Mouse (Mus musculus) left cerebral cortex, adult 2 months (tissue): Measurements from ENCODE around the gene Ccdc13. TPM values are rescaled to one million over a fixed set of nuclear protein-coding genes. Genes with fewer than 3 reads are reported as not detected.

Experiments used
- DNase-seq, 2 experiments: peaks; one replicate each; pipeline ENCODE4 v3.0.0; 2021 to 2022; ENCODE audit warnings: low spot score in 2 of 2, mixed read lengths in 1 of 2; ENCODE audit errors: extremely low spot score in 1 of 2
- H3K27ac ChIP-seq: fragments of 200-600 bp; 2 replicates; pipeline ENCODE4 v1.8.1; 2022
- H3K4me3 ChIP-seq: fragments of 200-600 bp; 2 replicates; pipeline ENCODE4 v1.8.1; 2022
- CTCF ChIP-seq: fragments of 200-600 bp; IDR thresholded peaks from 2 replicates; pipeline ENCODE4 v1.8.1; 2022; ENCODE audit warnings: antibody characterized with exemption, mild to moderate bottlenecking, moderate library complexity
- intact Hi-C: fragments of 180-260 bp; cut with DNase I; formaldehyde crosslinking; loops from one replicate; pipeline ENCODE4 v1.15.1; 2025
- total RNA-seq, 2 experiments: library from RNA; stranded (reverse); gene quantifications; 2 replicates each; pipeline ENCODE4 v1.2.3; 2021

The Ccdc13 gene
- total RNA-seq, 2 experiments from 2014 or later, result 5.7 to 6.2 TPM

- no peak for TF ChIP-seq CTCF
- DNase-seq, result no peak
- H3K27ac ChIP-seq, result no peak overlapping the region
- intact Hi-C loops, result no loop called here
- H3K4me3 ChIP-seq, result no peak overlapping the region
These were observed 26.3 kb upstream of the Ccdc13 start for GRCm38 (mm10) chr9:121865425-121866008.

- intact Hi-C loops, result no loop called here
- DNase-seq, result no peak
- TF ChIP-seq CTCF, result no peak
- no peak overlapping the region for H3K27ac ChIP-seq
- H3K4me3 ChIP-seq, result no peak overlapping the region
These were observed 25.6 kb upstream of the Ccdc13 start for GRCm38 (mm10) chr9:121864837-121865236.

- Histone ChIP-seq H3K27ac (no peak overlapping the region), H3K4me3 (no peak overlapping the region)
- intact Hi-C loops, result no loop called here
- DNase-seq, result no peak
- no peak for TF ChIP-seq CTCF
These were observed 21.7 kb upstream of the Ccdc13 start for GRCm38 (mm10) chr9:121860921-121861320.

- Histone ChIP-seq H3K27ac (no peak overlapping the region), H3K4me3 (no peak overlapping the region)
- TF ChIP-seq CTCF, result no peak
- DNase-seq, result no peak
- intact Hi-C loops, result no loop called here
These were observed 20.1 kb upstream of the Ccdc13 start for GRCm38 (mm10) chr9:121859345-121859744.

GRCm38 (mm10) chr9:121858153-121858488, 18.9 kb upstream of the Ccdc13 start, which contains the start of gene Higd1a:
Higd1a (minus strand) TSS chr9:121858362.
- no peak for DNase-seq
- no peak for TF ChIP-seq CTCF
- Histone ChIP-seq H3K4me3 (peak within 1 kb of the TSS; percentile 92), H3K27ac (peak within 1 kb of the TSS; percentile 96)
- intact Hi-C loops, result no loop called here

- peak; percentile 98 for DNase-seq
- Histone ChIP-seq H3K27ac (peak overlapping the region; percentile 96), H3K4me3 (peak overlapping the region; percentile 92)
- peak; percentile 32 for TF ChIP-seq CTCF
- intact Hi-C loops, result no loop called here
These were observed 18.4 kb upstream of the Ccdc13 start for GRCm38 (mm10) chr9:121857474-121858152.

GRCm38 (mm10) chr9:121856649-121857416, 17.6 kb upstream of the Ccdc13 start:
- no peak for DNase-seq
- TF ChIP-seq CTCF, result no peak
- intact Hi-C loops, result no loop called here
- Histone ChIP-seq H3K27ac (peak overlapping the region; percentile 96), H3K4me3 (peak overlapping the region; percentile 92)

- DNase-seq, result no peak
- intact Hi-C loops, result no loop called here
- no peak overlapping the region for H3K27ac ChIP-seq
- no peak overlapping the region for H3K4me3 ChIP-seq
- no peak for TF ChIP-seq CTCF
These were observed 15.0 kb upstream of the Ccdc13 start for GRCm38 (mm10) chr9:121854246-121854645.

GRCm38 (mm10) chr9:121847842-121848241, 8.6 kb upstream of the Ccdc13 start:
- TF ChIP-seq CTCF, result no peak
- no peak overlapping the region for H3K4me3 ChIP-seq
- intact Hi-C loops, result loop anchor here (5.0 kb wide), 1 partner anchor 139 kb away; no protein-coding TSS in a partner anchor
- no peak for DNase-seq
- no peak overlapping the region for H3K27ac ChIP-seq

- intact Hi-C loops, result loop anchor here (5.0 kb wide), 1 partner anchor 140 kb away; no protein-coding TSS in a partner anchor
- Histone ChIP-seq H3K4me3 (no peak overlapping the region), H3K27ac (no peak overlapping the region)
- TF ChIP-seq CTCF, result no peak
- DNase-seq, result no peak
These were observed 7.9 kb upstream of the Ccdc13 start for GRCm38 (mm10) chr9:121847138-121847537.

- peak; percentile 65 for TF ChIP-seq CTCF
- intact Hi-C loops, result loop anchor here (1.0 to 5.0 kb wide), 2 partner anchors 31 to 141 kb away; no protein-coding TSS in a partner anchor
- Histone ChIP-seq H3K27ac (no peak overlapping the region), H3K4me3 (no peak overlapping the region)
- no peak for DNase-seq
These were observed 7.4 kb upstream of the Ccdc13 start for GRCm38 (mm10) chr9:121846526-121847118.

GRCm38 (mm10) chr9:121842914-121843313, 3.7 kb upstream of the Ccdc13 start:
- TF ChIP-seq CTCF, result peak; percentile 43
- intact Hi-C loops, result no loop called here
- no peak for DNase-seq
- no peak overlapping the region for H3K27ac ChIP-seq
- no peak overlapping the region for H3K4me3 ChIP-seq
